Mouse (Mus musculus): ENCODE data around the gene Fancc.

Gene Fancc

DNA sequence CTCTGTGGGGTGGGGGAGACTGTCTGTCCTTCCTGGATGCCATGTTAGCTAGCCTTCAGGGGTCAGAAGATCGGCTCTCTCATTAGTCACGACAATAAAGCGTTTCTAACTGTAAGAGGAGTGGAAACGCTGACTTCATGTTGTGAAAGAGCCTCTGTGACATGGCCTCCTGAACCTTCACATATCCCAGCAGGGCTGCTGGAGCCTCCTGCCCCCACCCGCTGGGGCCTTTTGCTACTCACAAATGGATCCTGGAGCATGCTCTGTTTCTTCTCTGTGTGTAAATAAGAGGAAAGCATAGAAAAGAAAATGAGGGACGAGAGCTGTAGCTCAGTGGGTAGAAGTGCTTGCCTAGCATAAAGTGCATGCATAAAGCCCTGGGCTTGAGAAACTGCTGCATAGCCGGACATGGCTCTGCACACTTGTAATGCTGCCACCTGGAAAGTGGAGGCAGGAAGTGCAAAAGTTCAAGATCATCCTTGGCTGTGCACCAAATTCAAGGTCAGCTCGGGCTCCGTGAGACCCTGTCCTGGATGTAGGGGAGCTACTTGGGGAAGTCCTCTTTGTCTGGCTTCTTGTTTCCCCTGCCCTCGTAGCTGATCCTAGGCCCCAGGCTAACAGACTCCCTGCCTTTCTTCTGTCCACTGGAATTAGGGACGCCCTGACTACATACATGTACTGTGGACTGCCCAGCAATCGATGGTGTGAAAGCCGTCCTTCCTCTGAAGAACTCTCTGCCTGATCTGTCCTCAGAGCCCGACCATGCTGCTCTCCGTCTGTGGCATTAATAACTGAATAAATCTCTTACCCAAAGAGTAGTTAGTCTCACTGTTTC, 202.5 kb downstream of the Fancc start:
- no peak for DNase-seq (ENCODE audit: low spot score in 2 of 2)

DNA sequence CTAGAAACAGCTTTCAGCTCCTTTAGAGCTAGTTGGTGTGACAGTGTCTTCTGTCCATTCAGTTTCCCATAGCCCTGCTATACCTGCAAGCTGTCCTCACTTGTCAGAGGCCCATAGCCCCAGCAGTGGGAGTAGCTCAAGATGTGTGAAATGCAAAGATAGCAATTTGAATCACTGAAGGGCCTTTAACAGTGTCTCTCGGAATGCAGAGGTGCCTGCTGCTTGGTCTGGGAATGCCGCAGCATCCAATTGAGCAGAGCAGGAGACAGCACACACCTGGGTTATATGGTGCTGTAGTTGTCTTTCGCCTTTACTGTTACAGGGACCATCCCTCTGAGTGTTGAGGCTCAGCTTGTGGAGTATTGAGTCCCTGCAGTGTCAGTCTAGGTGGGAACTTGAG, 203.4 kb downstream of the Fancc start:
- DNase-seq (ENCODE audit: low spot score in 2 of 2) = no peak

DNA sequence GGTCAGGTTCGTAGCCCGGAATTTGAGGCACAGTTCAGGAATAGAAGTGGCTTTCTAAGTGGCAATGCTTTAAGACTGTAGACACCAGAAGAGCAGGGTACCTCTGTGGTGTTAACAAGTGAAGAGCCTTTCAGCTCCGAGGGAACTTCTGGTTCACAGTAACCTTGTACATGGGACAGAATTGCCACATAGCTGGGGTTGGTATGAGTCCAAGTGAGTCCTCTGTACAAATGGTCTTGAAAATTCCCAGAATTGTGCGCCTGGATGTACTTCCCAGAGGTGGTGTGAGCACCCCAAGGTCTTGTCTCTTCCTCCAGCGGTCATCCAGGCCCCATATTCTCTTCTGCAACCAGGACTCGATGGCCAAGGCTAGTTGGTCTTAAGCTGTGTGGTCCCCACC, 206.1 kb downstream of the Fancc start:
- DNase-seq (ENCODE audit: low spot score in 2 of 2) = no peak

DNA sequence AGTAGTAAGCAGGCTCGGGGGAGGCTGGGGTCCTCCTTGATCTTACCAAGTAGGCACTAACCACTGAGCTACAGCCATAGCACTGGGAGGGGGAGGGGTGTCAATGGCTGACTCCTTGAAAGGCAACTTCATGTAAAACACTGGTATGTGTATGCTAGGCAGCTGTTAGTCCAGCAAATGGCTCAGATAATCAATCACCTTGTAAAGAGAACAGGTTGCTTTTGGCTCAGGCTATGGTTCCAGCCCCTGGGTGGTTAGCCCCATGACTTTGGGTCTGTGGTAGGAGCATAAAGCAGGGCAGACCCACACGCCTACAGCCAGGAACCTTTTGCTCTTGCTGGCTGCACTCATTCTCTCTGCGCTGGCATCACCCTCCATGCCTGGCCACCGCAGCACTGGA, 207.0 kb downstream of the Fancc start:
- no peak for DNase-seq (ENCODE audit: low spot score in 2 of 2)

DNA sequence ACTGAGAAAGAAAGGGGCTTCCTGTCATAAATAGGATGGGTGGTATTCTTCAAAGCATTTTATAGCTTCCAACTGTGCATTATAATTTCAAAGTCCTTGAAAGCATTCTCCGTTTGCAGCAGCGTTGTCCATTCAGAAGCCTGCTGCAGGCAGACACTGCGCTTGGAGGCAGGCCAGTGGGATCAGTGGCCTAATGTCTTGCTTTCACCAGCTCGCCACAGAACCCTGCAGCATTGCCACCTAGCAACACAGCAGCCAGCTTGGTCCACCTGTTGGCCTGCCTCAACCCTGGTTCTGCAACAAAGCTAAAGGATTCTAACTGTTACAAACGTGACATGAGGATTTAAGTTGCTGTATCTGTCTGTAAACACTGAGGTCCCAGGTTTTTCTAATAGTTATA, 207.4 kb downstream of the Fancc start:
- DNase-seq (ENCODE audit: low spot score in 2 of 2) = no peak

DNA sequence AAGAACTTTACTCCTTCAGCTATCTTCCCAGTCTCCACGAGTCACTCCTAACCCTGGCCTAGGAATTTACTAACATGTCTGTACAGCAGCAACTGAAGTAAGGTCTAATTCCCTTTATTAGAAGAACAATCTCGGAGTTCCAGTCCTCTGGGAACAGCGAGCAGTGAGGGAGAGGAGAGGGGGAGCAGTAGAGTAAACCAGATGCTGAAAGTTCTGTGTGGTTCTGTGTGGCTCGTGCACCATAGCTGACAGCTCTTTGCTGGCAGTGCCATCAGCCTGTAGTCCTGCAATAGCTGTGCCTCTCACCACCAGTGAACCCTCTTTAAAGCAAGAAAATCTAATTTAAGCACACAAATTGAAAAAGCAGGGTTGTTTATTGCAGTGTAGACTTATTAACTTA, 207.9 kb downstream of the Fancc start:
- DNase-seq (ENCODE audit: low spot score in 2 of 2) = no peak

DNA sequence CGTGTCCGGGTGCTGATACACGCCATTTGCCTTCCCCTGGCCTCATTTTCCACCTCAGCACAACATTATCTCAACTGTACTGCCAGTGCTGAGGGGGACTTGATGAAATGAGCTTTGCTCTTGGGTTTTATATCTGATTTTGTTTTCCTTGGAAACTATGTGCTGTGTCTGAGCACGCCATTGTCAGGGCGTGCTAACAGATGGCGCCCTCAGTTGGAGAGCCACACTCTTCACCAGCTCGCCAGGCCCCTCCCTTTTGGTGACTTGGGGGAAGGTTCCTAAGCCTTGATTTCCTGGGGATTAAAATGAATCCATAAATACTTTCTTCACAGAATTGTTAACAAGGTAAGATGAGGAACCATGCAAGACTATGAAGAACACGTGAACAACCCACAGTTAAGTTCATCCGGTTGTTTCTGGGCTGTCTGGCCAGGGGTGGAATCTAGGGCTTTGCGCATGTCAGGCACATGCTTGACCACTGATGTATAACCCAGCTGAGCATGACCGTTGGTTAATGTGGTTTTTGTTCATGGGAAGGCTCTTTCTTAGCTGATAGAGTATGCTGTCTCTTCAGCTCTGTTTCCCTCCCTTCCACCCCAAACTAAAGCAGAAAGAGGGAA, 210.5 kb downstream of the Fancc start:
- DNase-seq (ENCODE audit: low spot score in 2 of 2) = no peak

DNA sequence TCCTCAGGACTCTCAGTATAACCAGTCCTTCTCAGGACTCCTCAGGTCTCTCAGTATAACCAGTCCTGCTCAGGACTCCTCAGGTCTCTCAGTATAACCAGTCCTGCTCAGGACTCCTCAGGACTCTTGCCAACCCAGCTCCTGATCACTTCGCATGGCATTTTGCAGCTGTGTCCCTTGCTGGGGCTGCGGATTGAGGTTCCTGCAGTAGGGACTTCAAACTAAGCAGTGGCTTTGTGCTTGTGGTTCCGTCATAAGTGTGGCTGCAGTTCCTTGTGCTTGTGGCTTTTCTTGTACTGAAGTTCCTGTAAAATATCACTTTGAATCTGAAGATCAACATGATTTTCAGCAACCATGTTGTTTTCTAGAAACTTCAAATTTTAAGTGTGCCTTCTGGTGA, 212.3 kb downstream of the Fancc start:
- DNase-seq (ENCODE audit: low spot score in 2 of 2) = no peak

DNA sequence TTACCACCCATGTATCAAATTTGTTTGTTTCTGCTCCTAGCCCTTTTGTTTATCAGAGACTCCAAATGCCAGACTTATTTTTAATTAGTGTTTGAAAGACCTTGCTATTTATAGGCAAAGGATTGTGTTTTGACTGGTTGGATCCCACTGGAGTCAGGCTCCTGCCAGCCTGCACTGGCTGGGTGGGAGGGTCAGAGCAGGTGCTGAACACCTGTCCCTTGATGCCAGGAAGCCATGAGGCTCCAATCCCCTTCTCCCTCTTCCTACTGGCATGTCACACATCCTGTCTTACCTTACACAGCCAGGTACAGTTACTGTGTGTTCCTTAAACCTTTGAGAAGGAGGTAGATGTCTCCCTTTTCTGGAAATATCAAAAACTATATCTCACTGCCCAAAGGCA, 213.8 kb downstream of the Fancc start:
- DNase-seq (ENCODE audit: low spot score in 2 of 2) = no peak

DNA sequence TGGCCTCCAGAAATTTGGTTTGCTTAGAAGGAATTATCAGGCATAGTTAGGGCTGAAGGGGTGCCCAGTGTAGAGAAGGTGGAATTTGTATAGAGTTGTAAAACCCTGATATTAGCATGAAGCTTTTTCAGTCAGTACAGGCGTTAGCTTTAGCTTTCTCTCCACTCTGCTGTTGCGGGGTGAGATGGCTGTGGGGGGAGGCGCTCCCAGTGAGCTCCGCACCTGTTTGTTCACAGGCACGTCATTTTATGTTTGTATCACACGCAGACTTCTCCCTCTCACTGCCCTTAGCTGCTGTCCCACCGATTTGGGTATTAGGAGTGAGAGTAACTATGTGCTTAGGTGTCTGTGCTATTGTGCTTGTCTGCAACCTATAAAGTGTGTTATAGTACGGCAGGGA, 215.9 kb downstream of the Fancc start:
- no peak for DNase-seq (ENCODE audit: low spot score in 2 of 2)

DNA sequence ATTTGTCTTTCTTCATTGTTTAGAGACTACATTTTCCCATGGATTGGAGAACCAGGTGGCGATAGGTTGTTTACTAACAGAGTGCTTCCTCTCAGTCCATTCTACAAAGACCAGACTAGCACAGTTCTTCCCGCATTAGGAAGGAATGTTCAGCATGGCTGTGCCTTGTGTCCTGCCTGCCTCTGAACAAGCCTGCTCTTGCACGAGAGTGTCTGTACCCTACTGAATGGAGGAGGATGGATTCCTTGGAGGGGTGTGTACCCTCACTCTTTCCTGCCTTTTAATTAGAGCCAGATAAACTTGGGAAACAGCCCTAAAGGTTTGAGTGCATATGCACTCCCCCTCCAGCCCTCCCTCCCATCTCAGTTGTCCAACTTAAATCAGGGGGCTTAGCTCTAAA, 216.7 kb downstream of the Fancc start:
- no peak for DNase-seq (ENCODE audit: low spot score in 2 of 2)

DNA sequence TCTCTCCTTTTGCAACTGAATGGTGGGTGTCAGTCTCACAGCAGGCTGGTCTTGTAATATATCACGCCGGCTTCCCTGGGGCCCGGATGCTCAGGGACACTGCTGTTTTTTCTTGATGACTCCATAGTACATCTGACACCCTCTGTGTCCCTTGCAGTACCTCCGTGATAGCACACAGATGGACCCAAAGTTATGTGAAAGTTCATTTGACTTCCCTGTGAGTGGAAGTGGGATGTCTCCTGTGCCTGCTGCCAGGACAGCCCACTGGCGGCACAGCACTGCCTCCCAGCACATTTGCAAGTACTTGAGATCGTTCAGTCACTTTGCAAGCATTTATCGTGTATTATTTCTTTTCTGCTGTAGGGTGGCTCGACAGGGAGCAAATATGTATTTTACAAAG, 217.3 kb downstream of the Fancc start:
- DNase-seq (ENCODE audit: low spot score in 2 of 2) = no peak

DNA sequence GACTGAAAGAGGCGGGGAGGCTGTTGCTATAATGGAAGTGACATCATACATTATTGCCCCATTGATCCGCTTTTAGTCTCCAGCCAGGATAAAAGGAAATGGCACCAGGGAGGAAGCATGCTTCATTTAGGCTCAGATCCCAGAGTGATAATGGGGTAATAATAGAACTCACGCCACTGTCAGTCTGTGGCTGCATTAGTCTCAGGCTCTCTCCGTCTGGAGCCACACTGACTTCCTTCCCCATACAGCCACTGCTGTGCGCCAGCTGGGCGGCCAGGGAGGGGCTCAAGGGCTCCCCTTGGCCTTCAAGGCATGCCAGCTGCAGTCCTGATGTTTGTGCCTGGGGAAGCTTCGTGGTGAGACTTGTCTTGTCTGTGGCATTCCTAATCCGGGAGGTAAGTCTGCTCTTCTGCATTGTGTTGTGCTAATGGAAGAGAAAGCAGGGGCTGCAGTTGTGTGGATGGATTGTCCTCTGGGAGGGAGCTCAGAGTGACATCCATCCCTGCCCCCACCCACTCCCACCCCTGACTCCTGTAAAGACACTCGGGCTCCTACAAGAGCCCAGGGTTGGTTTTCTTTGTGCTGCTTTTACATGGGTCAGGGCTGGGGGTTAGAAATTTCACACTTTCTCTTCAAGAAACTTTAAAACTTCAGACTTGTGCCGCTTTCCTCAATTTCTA, 218.1 kb downstream of the Fancc start:
- DNase-seq (ENCODE audit: low spot score in 2 of 2) = no peak

DNA sequence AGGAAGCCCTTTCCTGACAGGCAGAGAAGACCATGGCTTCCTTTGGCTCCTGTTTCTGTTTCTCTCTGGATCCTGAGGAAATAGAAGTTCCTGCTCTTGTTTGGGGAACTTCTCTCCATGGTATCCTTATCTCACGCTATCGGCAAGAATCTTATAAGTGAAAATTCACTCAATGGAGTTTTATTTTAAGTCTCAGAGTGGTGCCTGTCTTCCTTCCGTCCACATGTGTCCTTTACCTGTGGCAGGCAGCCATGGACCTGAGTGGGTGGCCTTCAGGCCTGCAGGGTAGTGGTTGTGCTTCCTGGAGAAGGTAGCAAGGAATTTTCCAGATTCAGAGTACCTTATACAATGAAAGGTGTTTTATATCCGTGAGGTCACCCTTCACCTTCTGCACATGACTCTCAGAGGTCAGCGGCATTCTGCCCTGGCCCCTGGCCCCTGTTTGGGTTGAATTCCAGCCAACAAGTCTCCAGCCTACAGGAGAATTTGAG, 218.9 kb downstream of the Fancc start:
- DNase-seq (ENCODE audit: low spot score in 2 of 2) = no peak

DNA sequence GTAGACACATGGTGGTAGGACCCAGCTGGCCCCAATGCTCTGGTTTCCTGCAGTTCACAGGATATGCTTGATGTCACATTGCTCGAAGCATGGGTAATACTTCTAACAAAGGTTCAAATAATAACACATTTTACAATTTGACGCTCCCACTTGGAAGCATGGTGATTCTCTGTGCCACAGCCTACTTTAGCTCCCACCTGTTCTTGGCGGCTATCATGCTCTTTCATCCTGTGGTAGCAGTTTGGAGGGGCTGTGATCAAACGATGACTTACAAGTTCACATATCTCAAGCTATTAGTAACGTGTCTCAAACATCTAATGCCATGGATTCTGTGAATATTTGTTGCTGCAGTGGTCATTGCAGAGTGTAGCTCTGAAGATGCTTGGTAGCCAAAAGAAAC, 219.8 kb downstream of the Fancc start:
- DNase-seq (ENCODE audit: low spot score in 2 of 2) = no peak

DNA sequence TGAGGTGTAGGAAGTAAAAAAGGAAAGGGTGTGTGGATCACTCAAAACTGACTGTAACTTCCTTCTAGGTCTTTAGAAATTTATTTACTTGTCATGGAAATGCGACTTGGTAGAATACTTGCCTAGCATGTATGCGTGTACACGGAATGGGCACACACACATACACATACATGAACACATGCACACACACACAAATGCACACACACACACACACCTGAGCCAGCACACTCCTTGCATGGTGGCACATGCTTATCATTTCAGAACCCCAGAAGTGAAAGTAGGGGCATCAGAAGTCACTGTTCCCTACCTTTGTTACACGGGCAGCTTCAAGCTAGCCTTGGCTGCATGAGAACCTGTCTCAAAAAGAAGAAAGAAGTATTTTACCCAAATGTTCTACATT, 220.7 kb downstream of the Fancc start:
- DNase-seq (ENCODE audit: low spot score in 2 of 2) = no peak

DNA sequence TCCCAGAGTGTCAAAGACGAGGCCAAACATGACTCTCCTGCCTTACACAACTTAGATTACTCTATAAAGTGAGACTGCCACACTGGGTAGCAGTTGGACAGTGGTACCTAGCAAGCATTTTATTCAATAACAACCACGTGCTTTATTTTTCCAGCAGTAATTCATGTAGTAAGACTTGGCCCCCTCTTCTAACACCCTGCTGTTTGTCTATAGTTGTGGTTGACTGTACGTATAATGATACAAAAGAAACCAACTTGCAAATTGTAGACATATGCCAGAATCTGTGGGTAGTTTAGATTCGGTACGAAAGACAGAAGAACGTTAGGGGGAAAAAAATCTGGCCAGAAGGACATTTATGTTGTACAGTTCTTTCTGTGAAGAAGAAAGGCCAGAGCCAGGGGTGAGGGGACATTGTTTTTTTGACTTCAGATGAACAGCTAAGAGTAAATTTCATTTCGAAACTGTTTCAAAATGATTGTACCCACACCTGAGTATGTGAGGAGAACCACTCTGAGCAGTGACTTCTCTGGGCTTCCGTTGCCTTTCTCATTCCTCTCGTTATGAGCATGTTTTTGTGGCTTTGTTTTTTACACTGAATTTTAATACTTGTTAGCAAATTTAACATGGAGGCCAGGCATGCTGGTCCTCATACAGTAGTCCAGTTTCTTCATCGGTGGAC, 222.5 kb downstream of the Fancc start:
- DNase-seq (ENCODE audit: low spot score in 2 of 2) = no peak

DNA sequence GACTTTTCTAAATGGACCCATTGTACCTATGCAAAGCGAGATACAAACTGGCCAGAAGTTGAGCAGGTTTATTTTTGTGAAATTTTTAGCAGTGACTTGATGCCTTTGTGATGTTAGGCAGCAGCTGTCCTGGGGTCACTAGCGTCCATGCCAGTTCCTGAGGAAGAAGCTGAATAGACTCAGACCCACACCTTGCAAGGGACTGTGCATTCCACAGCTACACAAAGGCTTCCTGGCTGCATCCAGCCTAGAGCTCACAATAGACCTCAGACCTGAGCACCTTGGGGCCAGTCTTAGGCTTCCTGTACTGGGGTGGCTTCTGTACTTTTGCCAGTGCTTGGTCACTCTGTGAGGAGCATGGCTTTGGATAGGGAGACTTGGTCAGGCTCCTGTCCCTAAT, 223.2 kb downstream of the Fancc start:
- DNase-seq (ENCODE audit: low spot score in 2 of 2) = no peak

DNA sequence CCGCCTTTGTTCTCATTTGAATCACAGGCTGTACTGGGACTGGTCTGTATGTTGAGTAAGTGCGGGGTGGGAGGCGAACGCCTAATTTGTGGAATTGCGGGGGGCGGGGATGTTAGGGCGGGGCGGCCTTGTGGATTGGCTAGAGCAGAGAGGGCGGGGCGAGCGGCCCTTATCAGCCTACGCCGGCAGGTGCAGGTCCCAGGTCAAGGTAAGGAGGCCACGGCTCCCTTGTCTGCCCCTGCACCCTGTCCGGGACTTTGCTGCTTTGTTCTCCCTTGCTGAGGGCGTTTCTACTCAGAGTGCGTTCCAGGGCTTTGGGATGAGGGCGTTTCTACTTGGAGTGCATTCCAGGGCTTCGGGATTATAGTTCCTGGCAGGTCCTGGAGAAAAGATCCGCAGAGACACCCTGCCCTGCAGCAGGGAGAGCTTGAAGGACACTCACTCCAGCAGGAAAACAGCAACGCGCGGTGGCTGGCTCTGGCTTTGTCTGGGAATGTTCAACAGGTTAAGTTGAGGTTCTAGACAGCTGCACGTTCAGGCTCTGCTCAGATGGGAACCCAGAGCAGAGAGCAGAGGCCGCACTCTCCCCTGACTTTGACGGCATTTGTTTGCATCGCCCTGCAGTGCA, 224.4 kb downstream of the Fancc start:
- DNase-seq (ENCODE audit: low spot score in 2 of 2) = peak; percentile 67 to 69

DNA sequence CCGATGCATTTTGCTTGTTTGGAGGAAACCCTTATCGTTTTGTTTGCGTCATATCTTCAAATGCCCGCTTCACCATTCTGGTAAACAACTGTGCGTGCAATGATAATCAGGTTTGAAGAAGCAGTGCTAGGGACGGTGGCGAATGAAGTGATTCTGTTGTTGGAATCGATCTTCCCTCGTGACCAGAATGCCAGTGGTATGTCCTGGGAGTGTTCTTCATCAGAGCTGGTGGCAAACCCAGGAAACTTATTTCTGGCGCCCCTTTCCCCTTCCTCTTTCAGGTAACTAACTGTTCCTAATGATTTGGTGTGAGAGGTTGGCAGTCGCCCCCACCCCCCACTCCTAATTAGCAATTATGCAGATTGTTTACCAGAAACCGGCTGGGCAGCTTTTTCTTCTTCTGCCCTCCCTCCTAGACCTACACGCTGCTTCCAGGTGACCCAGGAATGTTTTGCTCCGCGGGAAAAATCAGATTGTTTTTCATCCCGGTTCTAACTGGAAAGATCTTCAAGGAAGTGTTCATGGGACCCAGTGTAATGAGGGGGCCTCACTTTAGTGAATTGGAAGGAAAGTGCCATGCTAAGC, 225.0 kb downstream of the Fancc start:
- DNase-seq (ENCODE audit: low spot score in 2 of 2) = no peak

DNA sequence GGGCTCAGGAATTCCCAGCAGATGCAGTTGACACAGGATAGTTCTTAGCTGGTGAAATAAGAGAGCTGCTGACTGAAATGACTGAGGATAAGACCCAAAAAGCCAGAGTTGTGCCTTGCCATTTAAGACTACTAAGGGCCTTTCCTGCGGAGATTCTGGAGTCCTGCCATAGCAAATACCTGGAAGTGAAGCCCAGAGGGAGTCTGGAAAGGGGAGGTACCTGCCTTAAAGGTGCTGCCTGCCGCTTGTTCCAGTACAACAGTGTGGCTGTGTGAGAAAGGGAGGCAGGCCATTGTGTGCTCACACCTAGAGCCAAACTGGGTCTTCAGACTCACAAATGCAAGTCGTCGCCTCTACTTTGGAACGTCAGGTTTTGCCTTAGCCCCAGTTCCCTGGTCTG, 226.9 kb downstream of the Fancc start:
- DNase-seq (ENCODE audit: low spot score in 2 of 2) = no peak

Data from urinary bladder, adult 18-20 months (tissue).